Mouse (Mus musculus): Measurements from ENCODE around the gene Scamp5. TPM values are rescaled to one million over a fixed set of nuclear protein-coding genes. Genes with fewer than 3 reads are reported as not detected.

Gene Scamp5
- polyA plus RNA-seq, 1 experiment from 2014 or later: 165 TPM

- H3K27ac ChIP-seq (ENCODE audit: low read depth, low read length): peak overlapping the region; percentile 40
- WGBS: 47% methylated on average over 7 of the region's 7 CpGs
Observed at GRCm38 (mm10) chr9:57439083-57439482, 28.8 kb downstream of the Scamp5 start.

GRCm38 (mm10) chr9:57437896-57438614 lies 29.8 kb downstream of the Scamp5 start:
- Histone ChIP-seq H3K27ac (ENCODE audit: low read depth, low read length) (no peak overlapping the region), H3K9ac (ENCODE audit: low read depth, low read length) (no peak overlapping the region), H3K4me1 (ENCODE audit: control insufficient read depth, insufficient read depth, low read depth, low read length) (peaks cover 11% of the 10 kb centered on the region), H3K36me3 (ENCODE audit: control insufficient read depth, insufficient read depth, low read length) (no peaks in the 10 kb centered on the region), H3K9me3 (ENCODE audit: control insufficient read depth, low read length) (no peaks in the 10 kb centered on the region), H3K4me3 (ENCODE audit: low read length) (no peak overlapping the region), H3K4me2 (ENCODE audit: low read length) (no peak overlapping the region), H3K27me3 (replicated peaks; ENCODE audit: control insufficient read depth, insufficient read depth, low read length) (no peaks in the 10 kb centered on the region)
- no peak for ATAC-seq
- WGBS: 88% methylated on average over 10 of the region's 10 CpGs

More at GRCm38 (mm10) chr9:57439083-57439482, 28.8 kb downstream of the Scamp5 start:
- H3K4me2 ChIP-seq (ENCODE audit: low read length): peak overlapping the region; percentile 72
- H3K4me1 ChIP-seq (ENCODE audit: control insufficient read depth, insufficient read depth, low read depth, low read length): peaks cover 5% of the 10 kb centered on the region
- H3K4me3 ChIP-seq (ENCODE audit: low read length): peak overlapping the region; percentile 53
- no peaks in the 10 kb centered on the region for H3K9me3 ChIP-seq (ENCODE audit: control insufficient read depth, low read length)
- H3K36me3 ChIP-seq (ENCODE audit: control insufficient read depth, insufficient read depth, low read length): peaks cover 5% of the 10 kb centered on the region; the same call in 1 of the 2 replicates
- peak overlapping the region; percentile 70; the same call in 1 of the 2 replicates for H3K9ac ChIP-seq (ENCODE audit: low read depth, low read length)
- no peaks in the 10 kb centered on the region for H3K27me3 ChIP-seq (replicated peaks; ENCODE audit: control insufficient read depth, insufficient read depth, low read length)
- ATAC-seq: no peak

- H3K4me3 ChIP-seq (ENCODE audit: low read length): no peak overlapping the region
- H3K27me3 ChIP-seq (replicated peaks; ENCODE audit: control insufficient read depth, insufficient read depth, low read length): no peaks in the 10 kb centered on the region
- no peaks in the 10 kb centered on the region for H3K9me3 ChIP-seq (ENCODE audit: control insufficient read depth, low read length)
- H3K4me2 ChIP-seq (ENCODE audit: low read length): no peak overlapping the region
- no peak overlapping the region for H3K9ac ChIP-seq (ENCODE audit: low read depth, low read length)
- H3K27ac ChIP-seq (ENCODE audit: low read depth, low read length): no peak overlapping the region
- H3K4me1 ChIP-seq (ENCODE audit: control insufficient read depth, insufficient read depth, low read depth, low read length): peaks cover 11% of the 10 kb centered on the region
- WGBS: 81% methylated on average over 5 of the region's 5 CpGs
- ATAC-seq: no peak
- no peaks in the 10 kb centered on the region for H3K36me3 ChIP-seq (ENCODE audit: control insufficient read depth, insufficient read depth, low read length)
Observed at GRCm38 (mm10) chr9:57436166-57436565, 31.7 kb downstream of the Scamp5 start.

- Histone ChIP-seq H3K4me2 (ENCODE audit: low read length) (no peak overlapping the region), H3K4me1 (ENCODE audit: control insufficient read depth, insufficient read depth, low read depth, low read length) (peaks cover 11% of the 10 kb centered on the region), H3K36me3 (ENCODE audit: control insufficient read depth, insufficient read depth, low read length) (no peaks in the 10 kb centered on the region), H3K9me3 (ENCODE audit: control insufficient read depth, low read length) (no peaks in the 10 kb centered on the region), H3K27ac (ENCODE audit: low read depth, low read length) (no peak overlapping the region), H3K4me3 (ENCODE audit: low read length) (no peak overlapping the region), H3K27me3 (replicated peaks; ENCODE audit: control insufficient read depth, insufficient read depth, low read length) (no peaks in the 10 kb centered on the region), H3K9ac (ENCODE audit: low read depth, low read length) (no peak overlapping the region)
- ATAC-seq: no peak
- 89% methylated on average over 11 of the region's 11 CpGs for WGBS
Observed at GRCm38 (mm10) chr9:57434405-57435165, 33.3 kb downstream of the Scamp5 start.

GRCm38 (mm10) chr9:57433097-57434032 lies 34.5 kb downstream of the Scamp5 start:
- 14% methylated on average over 11 of the region's 11 CpGs for WGBS
- Histone ChIP-seq H3K9me3 (ENCODE audit: control insufficient read depth, low read length) (no peaks in the 10 kb centered on the region), H3K4me1 (ENCODE audit: control insufficient read depth, insufficient read depth, low read depth, low read length) (peaks cover 7% of the 10 kb centered on the region), H3K4me3 (ENCODE audit: low read length) (no peak overlapping the region), H3K9ac (ENCODE audit: low read depth, low read length) (no peak overlapping the region), H3K36me3 (ENCODE audit: control insufficient read depth, insufficient read depth, low read length) (no peaks in the 10 kb centered on the region), H3K4me2 (ENCODE audit: low read length) (no peak overlapping the region), H3K27me3 (replicated peaks; ENCODE audit: control insufficient read depth, insufficient read depth, low read length) (no peaks in the 10 kb centered on the region), H3K27ac (ENCODE audit: low read depth, low read length) (peak overlapping the region; percentile 17; the same call in 1 of the 2 replicates)
- peak; percentile 71 for ATAC-seq

GRCm38 (mm10) chr9:57432480-57432879 lies 35.4 kb downstream of the Scamp5 start:
- WGBS: 88% methylated on average over 3 of the region's 3 CpGs
- peaks cover 7% of the 10 kb centered on the region for H3K4me1 ChIP-seq (ENCODE audit: control insufficient read depth, insufficient read depth, low read depth, low read length)
- no peaks in the 10 kb centered on the region for H3K9me3 ChIP-seq (ENCODE audit: control insufficient read depth, low read length)
- peak overlapping the region; percentile 16; the same call in 1 of the 2 replicates for H3K9ac ChIP-seq (ENCODE audit: low read depth, low read length)
- 0 out of 2 replicates have a peak, but pooled peaks have one; percentile 3 for ATAC-seq
- H3K36me3 ChIP-seq (ENCODE audit: control insufficient read depth, insufficient read depth, low read length): no peaks in the 10 kb centered on the region
- H3K4me2 ChIP-seq (ENCODE audit: low read length): no peak overlapping the region
- no peaks in the 10 kb centered on the region for H3K27me3 ChIP-seq (replicated peaks; ENCODE audit: control insufficient read depth, insufficient read depth, low read length)
- H3K4me3 ChIP-seq (ENCODE audit: low read length): no peak overlapping the region
- no peak overlapping the region for H3K27ac ChIP-seq (ENCODE audit: low read depth, low read length)

GRCm38 (mm10) chr9:57431202-57431601 lies 36.7 kb downstream of the Scamp5 start:
- Histone ChIP-seq H3K4me1 (ENCODE audit: control insufficient read depth, insufficient read depth, low read depth, low read length) (peaks cover 7% of the 10 kb centered on the region), H3K4me3 (ENCODE audit: low read length) (no peak overlapping the region), H3K36me3 (ENCODE audit: control insufficient read depth, insufficient read depth, low read length) (no peaks in the 10 kb centered on the region), H3K9me3 (ENCODE audit: control insufficient read depth, low read length) (no peaks in the 10 kb centered on the region), H3K27me3 (replicated peaks; ENCODE audit: control insufficient read depth, insufficient read depth, low read length) (no peaks in the 10 kb centered on the region), H3K4me2 (ENCODE audit: low read length) (no peak overlapping the region), H3K27ac (ENCODE audit: low read depth, low read length) (no peak overlapping the region), H3K9ac (ENCODE audit: low read depth, low read length) (no peak overlapping the region)
- ATAC-seq: no peak
- 39% methylated on average over 9 of the region's 9 CpGs for WGBS

- H3K4me2 ChIP-seq (ENCODE audit: low read length): no peak overlapping the region
- no peak for ATAC-seq
- H3K27me3 ChIP-seq (replicated peaks; ENCODE audit: control insufficient read depth, insufficient read depth, low read length): no peaks in the 10 kb centered on the region
- H3K9me3 ChIP-seq (ENCODE audit: control insufficient read depth, low read length): no peaks in the 10 kb centered on the region
- WGBS: 62% methylated on average over 4 of the region's 4 CpGs
- no peak overlapping the region for H3K27ac ChIP-seq (ENCODE audit: low read depth, low read length)
- H3K36me3 ChIP-seq (ENCODE audit: control insufficient read depth, insufficient read depth, low read length): no peaks in the 10 kb centered on the region
- H3K4me1 ChIP-seq (ENCODE audit: control insufficient read depth, insufficient read depth, low read depth, low read length): peaks cover 4% of the 10 kb centered on the region
- H3K4me3 ChIP-seq (ENCODE audit: low read length): no peak overlapping the region
- H3K9ac ChIP-seq (ENCODE audit: low read depth, low read length): no peak overlapping the region
Observed at GRCm38 (mm10) chr9:57428391-57428790, 39.5 kb downstream of the Scamp5 start.

Measured in hindbrain, embryonic 16.5 days (tissue).